Mouse (Mus musculus): ENCODE results near the gene Apbb2. TPM values are rescaled to one million over a fixed set of nuclear protein-coding genes. Genes with fewer than 3 reads are reported as not detected.

The Apbb2 gene
- polyA plus RNA-seq, 1 experiment from 2014 or later = 30.9 TPM

GRCm38 (mm10) chr5:66355147-66355546 is 263.4 kb downstream of the Apbb2 start:
- 92% methylated on average over 3 of the region's 3 CpGs for WGBS
- Histone ChIP-seq H3K9me3 (ENCODE audit: control insufficient read depth, low read length) (peaks cover 7% of the 10 kb centered on the region; the same call in 1 of the 2 replicates), H3K4me3 (ENCODE audit: control insufficient read depth in 1 of 2, insufficient read depth in 1 of 2, low read depth in 1 of 2, low read length in 2 of 2) (no peak overlapping the region), H3K27me3 (ENCODE audit: control insufficient read depth, insufficient read depth, low read length) (no peaks in the 10 kb centered on the region), H3K4me1 (ENCODE audit: control insufficient read depth in 2 of 2, insufficient read depth in 2 of 2, low read length in 2 of 2) (no peaks in the 10 kb centered on the region; a peak in 1 of 4 replicates), H3K4me2 (ENCODE audit: low read length) (no peak overlapping the region), H3K27ac (replicated peaks in 1 of 2; ENCODE audit: control insufficient read depth in 1 of 2, insufficient read depth in 1 of 2, low read depth in 2 of 2, low read length in 2 of 2) (no peak overlapping the region), H3K9ac (ENCODE audit: low read length) (no peak overlapping the region), H3K36me3 (ENCODE audit: control insufficient read depth, insufficient read depth, low read length) (no peaks in the 10 kb centered on the region)
- no peak for ATAC-seq (ENCODE audit: insufficient number of reproducible peaks, insufficient read depth, low FRiP score, low read depth)

- H3K4me1 ChIP-seq (ENCODE audit: control insufficient read depth in 2 of 2, insufficient read depth in 2 of 2, low read length in 2 of 2) = no peaks in the 10 kb centered on the region; a peak in 1 of 4 replicates
- no peak overlapping the region for H3K9ac ChIP-seq (ENCODE audit: low read length)
- 68% methylated on average over 3 of the region's 3 CpGs for WGBS
- H3K4me2 ChIP-seq (ENCODE audit: low read length) = no peak overlapping the region
- no peak for ATAC-seq (ENCODE audit: insufficient number of reproducible peaks, insufficient read depth, low FRiP score, low read depth)
- no peak overlapping the region for H3K27ac ChIP-seq (replicated peaks in 1 of 2; ENCODE audit: control insufficient read depth in 1 of 2, insufficient read depth in 1 of 2, low read depth in 2 of 2, low read length in 2 of 2)
- H3K27me3 ChIP-seq (ENCODE audit: control insufficient read depth, insufficient read depth, low read length) = no peaks in the 10 kb centered on the region
- peaks cover 7% of the 10 kb centered on the region; the same call in 1 of the 2 replicates for H3K9me3 ChIP-seq (ENCODE audit: control insufficient read depth, low read length)
- H3K36me3 ChIP-seq (ENCODE audit: control insufficient read depth, insufficient read depth, low read length) = no peaks in the 10 kb centered on the region
- H3K4me3 ChIP-seq (ENCODE audit: control insufficient read depth in 1 of 2, insufficient read depth in 1 of 2, low read depth in 1 of 2, low read length in 2 of 2) = no peak overlapping the region
These were observed 264.7 kb downstream of the Apbb2 start for GRCm38 (mm10) chr5:66353876-66354275.

- H3K9ac ChIP-seq (ENCODE audit: low read length) = no peak overlapping the region
- no peak overlapping the region for H3K4me3 ChIP-seq (ENCODE audit: control insufficient read depth in 1 of 2, insufficient read depth in 1 of 2, low read depth in 1 of 2, low read length in 2 of 2)
- WGBS = 79% methylated on average over 7 of the region's 7 CpGs
- no peaks in the 10 kb centered on the region for H3K27me3 ChIP-seq (ENCODE audit: control insufficient read depth, insufficient read depth, low read length)
- no peaks in the 10 kb centered on the region for H3K36me3 ChIP-seq (ENCODE audit: control insufficient read depth, insufficient read depth, low read length)
- no peak for ATAC-seq (ENCODE audit: insufficient number of reproducible peaks, insufficient read depth, low FRiP score, low read depth)
- H3K4me1 ChIP-seq (ENCODE audit: control insufficient read depth in 2 of 2, insufficient read depth in 2 of 2, low read length in 2 of 2) = no peaks in the 10 kb centered on the region; a peak in 1 of 4 replicates
- peaks cover 7% of the 10 kb centered on the region; the same call in 1 of the 2 replicates for H3K9me3 ChIP-seq (ENCODE audit: control insufficient read depth, low read length)
- H3K27ac ChIP-seq (replicated peaks in 1 of 2; ENCODE audit: control insufficient read depth in 1 of 2, insufficient read depth in 1 of 2, low read depth in 2 of 2, low read length in 2 of 2) = no peak overlapping the region
- H3K4me2 ChIP-seq (ENCODE audit: low read length) = no peak overlapping the region
These were observed 266.7 kb downstream of the Apbb2 start for GRCm38 (mm10) chr5:66351836-66352390.

- Histone ChIP-seq H3K27me3 (ENCODE audit: control insufficient read depth, insufficient read depth, low read length) (no peaks in the 10 kb centered on the region), H3K4me1 (ENCODE audit: control insufficient read depth in 2 of 2, insufficient read depth in 2 of 2, low read length in 2 of 2) (no peaks in the 10 kb centered on the region; a peak in 1 of 4 replicates), H3K4me2 (ENCODE audit: low read length) (0 out of 2 replicates have a peak overlapping the region, but pooled peaks have one; percentile 1), H3K9me3 (ENCODE audit: control insufficient read depth, low read length) (peaks cover 7% of the 10 kb centered on the region; the same call in 1 of the 2 replicates), H3K9ac (ENCODE audit: low read length) (no peak overlapping the region), H3K27ac (replicated peaks in 1 of 2; ENCODE audit: control insufficient read depth in 1 of 2, insufficient read depth in 1 of 2, low read depth in 2 of 2, low read length in 2 of 2) (no peak overlapping the region), H3K36me3 (ENCODE audit: control insufficient read depth, insufficient read depth, low read length) (no peaks in the 10 kb centered on the region), H3K4me3 (ENCODE audit: control insufficient read depth in 1 of 2, insufficient read depth in 1 of 2, low read depth in 1 of 2, low read length in 2 of 2) (no peak overlapping the region)
- 67% methylated on average over 12 of the region's 12 CpGs for WGBS
- no peak for ATAC-seq (ENCODE audit: insufficient number of reproducible peaks, insufficient read depth, low FRiP score, low read depth)
These were observed 267.5 kb downstream of the Apbb2 start for GRCm38 (mm10) chr5:66351064-66351463.

GRCm38 (mm10) chr5:66350611-66351010 is 268.0 kb downstream of the Apbb2 start:
- WGBS = 79% methylated on average over 6 of the region's 6 CpGs
- Histone ChIP-seq H3K4me2 (ENCODE audit: low read length) (no peak overlapping the region), H3K4me3 (ENCODE audit: control insufficient read depth in 1 of 2, insufficient read depth in 1 of 2, low read depth in 1 of 2, low read length in 2 of 2) (no peak overlapping the region), H3K9ac (ENCODE audit: low read length) (no peak overlapping the region), H3K27ac (replicated peaks in 1 of 2; ENCODE audit: control insufficient read depth in 1 of 2, insufficient read depth in 1 of 2, low read depth in 2 of 2, low read length in 2 of 2) (no peak overlapping the region), H3K36me3 (ENCODE audit: control insufficient read depth, insufficient read depth, low read length) (no peaks in the 10 kb centered on the region), H3K27me3 (ENCODE audit: control insufficient read depth, insufficient read depth, low read length) (no peaks in the 10 kb centered on the region), H3K4me1 (ENCODE audit: control insufficient read depth in 2 of 2, insufficient read depth in 2 of 2, low read length in 2 of 2) (no peaks in the 10 kb centered on the region; a peak in 1 of 4 replicates), H3K9me3 (ENCODE audit: control insufficient read depth, low read length) (peaks cover 4% of the 10 kb centered on the region; the same call in 1 of the 2 replicates)
- no peak for ATAC-seq (ENCODE audit: insufficient number of reproducible peaks, insufficient read depth, low FRiP score, low read depth)

- H3K36me3 ChIP-seq (ENCODE audit: control insufficient read depth, insufficient read depth, low read length) = no peaks in the 10 kb centered on the region
- no peak overlapping the region for H3K4me3 ChIP-seq (ENCODE audit: control insufficient read depth in 1 of 2, insufficient read depth in 1 of 2, low read depth in 1 of 2, low read length in 2 of 2)
- no peak for ATAC-seq (ENCODE audit: insufficient number of reproducible peaks, insufficient read depth, low FRiP score, low read depth)
- no peaks in the 10 kb centered on the region for H3K27me3 ChIP-seq (ENCODE audit: control insufficient read depth, insufficient read depth, low read length)
- H3K27ac ChIP-seq (replicated peaks in 1 of 2; ENCODE audit: control insufficient read depth in 1 of 2, insufficient read depth in 1 of 2, low read depth in 2 of 2, low read length in 2 of 2) = no peak overlapping the region
- H3K9ac ChIP-seq (ENCODE audit: low read length) = no peak overlapping the region
- H3K4me1 ChIP-seq (ENCODE audit: control insufficient read depth in 2 of 2, insufficient read depth in 2 of 2, low read length in 2 of 2) = peaks cover 3 to 6% of the 10 kb centered on the region in 2 experiments
- WGBS = 81% methylated on average over 6 of the region's 6 CpGs
- H3K4me2 ChIP-seq (ENCODE audit: low read length) = no peak overlapping the region
- H3K9me3 ChIP-seq (ENCODE audit: control insufficient read depth, low read length) = no peaks in the 10 kb centered on the region
These were observed 270.2 kb downstream of the Apbb2 start for GRCm38 (mm10) chr5:66348421-66348820.

GRCm38 (mm10) chr5:66346756-66347155 is 271.8 kb downstream of the Apbb2 start:
- ATAC-seq (ENCODE audit: insufficient number of reproducible peaks, insufficient read depth, low FRiP score, low read depth) = no peak
- WGBS = 81% methylated on average over 6 of the region's 6 CpGs
- H3K9ac ChIP-seq (ENCODE audit: low read length) = no peak overlapping the region
- peaks cover 3 to 6% of the 10 kb centered on the region in 2 experiments for H3K4me1 ChIP-seq (ENCODE audit: control insufficient read depth in 2 of 2, insufficient read depth in 2 of 2, low read length in 2 of 2)
- H3K4me3 ChIP-seq (ENCODE audit: control insufficient read depth in 1 of 2, insufficient read depth in 1 of 2, low read depth in 1 of 2, low read length in 2 of 2) = no peak overlapping the region
- no peaks in the 10 kb centered on the region for H3K36me3 ChIP-seq (ENCODE audit: control insufficient read depth, insufficient read depth, low read length)
- no peaks in the 10 kb centered on the region for H3K27me3 ChIP-seq (ENCODE audit: control insufficient read depth, insufficient read depth, low read length)
- H3K9me3 ChIP-seq (ENCODE audit: control insufficient read depth, low read length) = no peaks in the 10 kb centered on the region
- H3K4me2 ChIP-seq (ENCODE audit: low read length) = no peak overlapping the region
- no peak overlapping the region for H3K27ac ChIP-seq (replicated peaks in 1 of 2; ENCODE audit: control insufficient read depth in 1 of 2, insufficient read depth in 1 of 2, low read depth in 2 of 2, low read length in 2 of 2)

- no peak overlapping the region for H3K4me3 ChIP-seq (ENCODE audit: control insufficient read depth in 1 of 2, insufficient read depth in 1 of 2, low read depth in 1 of 2, low read length in 2 of 2)
- H3K9ac ChIP-seq (ENCODE audit: low read length) = no peak overlapping the region
- H3K36me3 ChIP-seq (ENCODE audit: control insufficient read depth, insufficient read depth, low read length) = no peaks in the 10 kb centered on the region
- ATAC-seq (ENCODE audit: insufficient number of reproducible peaks, insufficient read depth, low FRiP score, low read depth) = no peak
- H3K4me1 ChIP-seq (ENCODE audit: control insufficient read depth in 2 of 2, insufficient read depth in 2 of 2, low read length in 2 of 2) = peaks cover 3 to 6% of the 10 kb centered on the region in 2 experiments
- H3K4me2 ChIP-seq (ENCODE audit: low read length) = no peak overlapping the region
- 64% methylated on average over 3 of the region's 3 CpGs for WGBS
- H3K9me3 ChIP-seq (ENCODE audit: control insufficient read depth, low read length) = no peaks in the 10 kb centered on the region
- H3K27me3 ChIP-seq (ENCODE audit: control insufficient read depth, insufficient read depth, low read length) = no peaks in the 10 kb centered on the region
- no peak overlapping the region for H3K27ac ChIP-seq (replicated peaks in 1 of 2; ENCODE audit: control insufficient read depth in 1 of 2, insufficient read depth in 1 of 2, low read depth in 2 of 2, low read length in 2 of 2)
These were observed 273.4 kb downstream of the Apbb2 start for GRCm38 (mm10) chr5:66345140-66345539.

All from heart, embryonic 14.5 days (tissue).